In the genomic region with DNA sequence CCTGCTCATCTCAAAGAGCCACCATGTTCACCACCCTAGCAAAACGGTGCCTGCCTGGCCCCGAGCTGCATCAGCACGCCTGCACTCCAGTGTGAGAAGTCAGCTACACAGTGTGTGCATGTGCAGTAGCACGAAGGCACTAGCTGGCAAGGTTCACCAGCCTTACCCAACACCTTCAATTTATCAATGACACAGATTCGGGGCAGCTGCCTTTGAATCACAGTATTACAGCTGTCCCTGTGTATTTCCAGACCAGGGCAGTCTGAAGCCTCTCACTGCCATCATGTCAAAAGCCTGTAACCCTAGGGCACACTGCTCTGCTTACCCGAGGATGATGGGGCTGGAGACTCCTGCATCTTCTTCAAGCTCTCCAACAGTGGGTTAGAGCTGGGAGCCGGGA, we compare ENCODE assay signal across 27 mouse cellular contexts. TPM values are rescaled to one million over a fixed set of nuclear protein-coding genes. Genes with fewer than 3 reads are reported as not detected.
DNase-seq lines count a peak whose midpoint lies in the region; ATAC-seq and TF ChIP-seq lines count a peak whose summit lies in the region.
"Had no signal": no experiment of that assay in that cellular context is flagged by ENCODE, and none has a peak within 500 bp of the region (broad histone marks: within the 10 kb centered on the region; RNA-seq: fewer than 3 reads in every experiment).

No protein-coding gene starts in this region.

- peak; percentile 41 for DNase-seq in adrenal gland, adult 2 months
- no peak for DNase-seq in adrenal gland, adult 18-20 months (ENCODE audit: low spot score in 2 of 2)
- DNase-seq in limb, embryonic 10.5 days (ENCODE audit: low spot score) = no peak
- no peak for DNase-seq in liver, postnatal 0 days
- peak; percentile 54 for DNase-seq in midbrain, embryonic 11.5 days (ENCODE audit: low spot score, missing footprints)
- DNase-seq in midbrain, embryonic 10.5 days (ENCODE audit: low spot score) = no peak
- DNase-seq: adrenal gland, adult 8-10 months; adrenal gland, postnatal 10 days; adrenal gland, postnatal 14 days; adrenal gland, postnatal 25 days; B cell, adult 2 months; cerebellum, adult 11 months; cerebellum, adult 11-12 months; cerebellum, adult 18-20 months; cerebellum, adult 2 months had no signal

- H3K36me3 ChIP-seq in limb, embryonic 15.5 days = peaks cover 96% of the 10 kb centered on the region
- peaks cover 99% of the 10 kb centered on the region for H3K36me3 ChIP-seq in limb, embryonic 10.5 days
- peaks cover 98% of the 10 kb centered on the region for H3K36me3 ChIP-seq in liver, embryonic 12.5 days
- H3K36me3 ChIP-seq in liver, postnatal 0 days (replicated peaks; ENCODE audit: insufficient read depth, low read length) = peaks cover 92% of the 10 kb centered on the region
- H3K36me3 ChIP-seq in midbrain, embryonic 11.5 days (ENCODE audit: control insufficient read depth, insufficient read depth, low read length) = peaks cover 50% of the 10 kb centered on the region
- peaks cover 100% of the 10 kb centered on the region for H3K36me3 ChIP-seq in midbrain, embryonic 10.5 days

- H3K27me3 ChIP-seq in limb, embryonic 15.5 days = no peaks in the 10 kb centered on the region
- H3K27me3 ChIP-seq in limb, embryonic 10.5 days (ENCODE audit: low read depth, poor library complexity, severe bottlenecking) = no peaks in the 10 kb centered on the region
- no peaks in the 10 kb centered on the region for H3K27me3 ChIP-seq in liver, embryonic 12.5 days (replicated peaks)
- H3K27me3 ChIP-seq in liver, postnatal 0 days (ENCODE audit: insufficient read depth, low read length) = no peaks in the 10 kb centered on the region
- H3K27me3 ChIP-seq in midbrain, embryonic 11.5 days (ENCODE audit: control insufficient read depth, insufficient read depth, low read length) = no peaks in the 10 kb centered on the region
- no peaks in the 10 kb centered on the region for H3K27me3 ChIP-seq in midbrain, embryonic 10.5 days (ENCODE audit: low read depth, poor library complexity, severe bottlenecking)
- H3K27me3 ChIP-seq: CH12.LX, Patski had no signal

- H3K9ac ChIP-seq in limb, embryonic 15.5 days = no peak overlapping the region
- H3K9ac ChIP-seq in liver, embryonic 12.5 days = no peak overlapping the region
- no peak overlapping the region for H3K9ac ChIP-seq in liver, postnatal 0 days (replicated peaks)
- H3K9ac ChIP-seq in midbrain, embryonic 11.5 days (ENCODE audit: low read length) = no peak overlapping the region

- TF ChIP-seq EP300 in liver, postnatal 0 days (IDR thresholded peaks at IDR 0.05; ENCODE audit: low read depth) = no peak

- no peak overlapping the region for H3K4me3 ChIP-seq in limb, embryonic 15.5 days
- no peak overlapping the region for H3K4me3 ChIP-seq in limb, embryonic 10.5 days
- H3K4me3 ChIP-seq in liver, embryonic 12.5 days = no peak overlapping the region
- H3K4me3 ChIP-seq in liver, postnatal 0 days (ENCODE audit: low read depth, low read length) = no peak overlapping the region
- H3K4me3 ChIP-seq in midbrain, embryonic 11.5 days (ENCODE audit: low read depth, low read length) = no peak overlapping the region
- no peak overlapping the region for H3K4me3 ChIP-seq in midbrain, embryonic 10.5 days

- 0 out of 2 replicates have a peak, but pooled peaks have one; percentile 22 for ATAC-seq in limb, embryonic 15.5 days (ENCODE audit: insufficient number of reproducible peaks, low FRiP score, low TSS enrichment, low read depth)
- peak; percentile 41; the same call in 1 of the 2 replicates for ATAC-seq in liver, embryonic 12.5 days
- no peak for ATAC-seq in liver, postnatal 0 days
- ATAC-seq in midbrain, embryonic 11.5 days (ENCODE audit: low FRiP score) = no peak
- ATAC-seq: activated CD4-positive, CD25-positive, alpha-beta regulatory T cell, adult 4 months; CD4-positive, CD25-positive, alpha-beta regulatory T cell, adult 4 months; Patski had no signal

- TF ChIP-seq CTCF in liver, postnatal 0 days (IDR thresholded peaks at IDR 0.05; ENCODE audit: low read depth) = no peak

- 90% methylated on average over 7 of the region's 7 CpGs for WGBS in limb, embryonic 15.5 days
- WGBS in limb, embryonic 10.5 days = 89% methylated on average over 7 of the region's 7 CpGs
- WGBS in liver, embryonic 12.5 days (ENCODE audit: insufficient replicate concordance) = 81% methylated on average over 7 of the region's 7 CpGs
- WGBS in liver, postnatal 0 days (ENCODE audit: insufficient replicate concordance) = 86% methylated on average over 7 of the region's 7 CpGs
- 90% methylated on average over 7 of the region's 7 CpGs for WGBS in midbrain, embryonic 11.5 days
- WGBS in midbrain, embryonic 10.5 days = 94% methylated on average over 7 of the region's 7 CpGs

- H3K9me3 ChIP-seq in limb, embryonic 15.5 days = no peaks in the 10 kb centered on the region
- H3K9me3 ChIP-seq in limb, embryonic 10.5 days (replicated peaks) = no peaks in the 10 kb centered on the region
- H3K9me3 ChIP-seq in liver, embryonic 12.5 days (replicated peaks) = no peaks in the 10 kb centered on the region
- no peaks in the 10 kb centered on the region for H3K9me3 ChIP-seq in liver, postnatal 0 days (ENCODE audit: low read length)
- no peaks in the 10 kb centered on the region for H3K9me3 ChIP-seq in midbrain, embryonic 11.5 days (ENCODE audit: control insufficient read depth, low read length)
- H3K9me3 ChIP-seq in midbrain, embryonic 10.5 days (replicated peaks) = no peaks in the 10 kb centered on the region
- H3K9me3 ChIP-seq: G1E had no signal

- H3K27ac ChIP-seq in limb, embryonic 15.5 days = no peak overlapping the region
- H3K27ac ChIP-seq in limb, embryonic 10.5 days = no peak overlapping the region
- H3K27ac ChIP-seq in liver, embryonic 12.5 days = no peak overlapping the region
- H3K27ac ChIP-seq in liver, postnatal 0 days (ENCODE audit: low read depth) = no peak overlapping the region
- no peak overlapping the region for H3K27ac ChIP-seq in midbrain, embryonic 11.5 days (ENCODE audit: low read depth, low read length)
- no peak overlapping the region for H3K27ac ChIP-seq in midbrain, embryonic 10.5 days (replicated peaks)

- no peaks in the 10 kb centered on the region for H3K4me1 ChIP-seq in limb, embryonic 15.5 days
- no peaks in the 10 kb centered on the region for H3K4me1 ChIP-seq in limb, embryonic 10.5 days
- H3K4me1 ChIP-seq in liver, embryonic 12.5 days = no peaks in the 10 kb centered on the region
- H3K4me1 ChIP-seq in liver, postnatal 0 days (ENCODE audit: insufficient read depth) = no peaks in the 10 kb centered on the region
- no peaks in the 10 kb centered on the region for H3K4me1 ChIP-seq in midbrain, embryonic 11.5 days (ENCODE audit: control insufficient read depth, insufficient read depth, low read length)
- H3K4me1 ChIP-seq in midbrain, embryonic 10.5 days = no peaks in the 10 kb centered on the region

- no peak overlapping the region for H3K4me2 ChIP-seq in limb, embryonic 15.5 days
- H3K4me2 ChIP-seq in liver, embryonic 12.5 days = no peak overlapping the region
- H3K4me2 ChIP-seq in liver, postnatal 0 days (ENCODE audit: low read depth, low read length) = no peak overlapping the region
- H3K4me2 ChIP-seq in midbrain, embryonic 11.5 days = no peak overlapping the region

RNA-seq across cellular contexts. Expression of a gene that starts 11.6 kb away (rescaled TPM):
- 10 to 100 TPM; 18.7 to 23.3 TPM for total RNA-seq in adrenal gland, adult 2 months (2021)
- polyA plus RNA-seq in adrenal gland, adult 2 months (2012; rRNA removed) = 32.7 and 36.3 TPM in 2 replicates
- total RNA-seq in adrenal gland, adult 18-20 months (2021) = 10 to 100 TPM; 22.2 to 23.3 TPM
- polyA plus RNA-seq in limb, embryonic 15.5 days (2015; fragmentation: Nextera tagmentation; extraction: Ambion mirVana) = 9.5 and 10.9 TPM in 2 replicates
- polyA plus RNA-seq in limb, embryonic 10.5 days (2016; fragmentation: Nextera tagmentation; extraction: Ambion mirVana) = 23.0 and 23.4 TPM in 2 replicates
- polyA plus RNA-seq in liver, embryonic 12.5 days (2016; fragmentation: Nextera tagmentation; extraction: Ambion mirVana) = 12.2 and 13.8 TPM in 2 replicates
- polyA plus RNA-seq in liver, postnatal 0 days (2015; fragmentation: Nextera tagmentation; extraction: Ambion mirVana) = 3.2 and 3.5 TPM in 2 replicates
- polyA plus RNA-seq in midbrain, embryonic 11.5 days (2014; fragmentation: Nextera tagmentation; extraction: Ambion mirVana) = 14.4 and 17.2 TPM in 2 replicates
- polyA plus RNA-seq in midbrain, embryonic 10.5 days (2016; fragmentation: Nextera tagmentation; extraction: Ambion mirVana) = 17.4 and 17.7 TPM in 2 replicates

RNA-seq across cellular contexts. Expression of a gene that starts 13.0 kb away (rescaled TPM):
- 10 to 100 TPM; 16.8 to 23.0 TPM for total RNA-seq in adrenal gland, adult 2 months (2021)
- polyA plus RNA-seq in adrenal gland, adult 2 months (2012; rRNA removed) = 34.1 and 35.0 TPM in 2 replicates
- 10 to 100 TPM; 22.0 to 23.7 TPM for total RNA-seq in adrenal gland, adult 18-20 months (2021)
- 35.7 and 37.3 TPM in 2 replicates for polyA plus RNA-seq in limb, embryonic 15.5 days (2015; fragmentation: Nextera tagmentation; extraction: Ambion mirVana)
- 53.2 and 58.5 TPM in 2 replicates for polyA plus RNA-seq in limb, embryonic 10.5 days (2016; fragmentation: Nextera tagmentation; extraction: Ambion mirVana)
- polyA plus RNA-seq in liver, embryonic 12.5 days (2016; fragmentation: Nextera tagmentation; extraction: Ambion mirVana) = 30.9 and 33.6 TPM in 2 replicates
- polyA plus RNA-seq in liver, postnatal 0 days (2015; fragmentation: Nextera tagmentation; extraction: Ambion mirVana) = 9.4 and 10.0 TPM in 2 replicates
- polyA plus RNA-seq in midbrain, embryonic 11.5 days (2014; fragmentation: Nextera tagmentation; extraction: Ambion mirVana) = 29.6 and 30.0 TPM in 2 replicates
- polyA plus RNA-seq in midbrain, embryonic 10.5 days (2016; fragmentation: Nextera tagmentation; extraction: Ambion mirVana) = 45.2 and 46.0 TPM in 2 replicates

RNA-seq across cellular contexts. Expression of a gene that starts 29.7 kb away (rescaled TPM):
- total RNA-seq in adrenal gland, adult 2 months (2021) = not detected
- 0.09 TPM in 1 of 2 replicates, not detected in the other for polyA plus RNA-seq in adrenal gland, adult 2 months (2012; rRNA removed)
- total RNA-seq in adrenal gland, adult 18-20 months (2021) = not detected
- polyA plus RNA-seq in limb, embryonic 15.5 days (2015; fragmentation: Nextera tagmentation; extraction: Ambion mirVana) = 0.24 TPM in 1 of 2 replicates, not detected in the other
- polyA plus RNA-seq in limb, embryonic 10.5 days (2016; fragmentation: Nextera tagmentation; extraction: Ambion mirVana) = not detected in 2 replicates
- not detected in 2 replicates for polyA plus RNA-seq in liver, embryonic 12.5 days (2016; fragmentation: Nextera tagmentation; extraction: Ambion mirVana)
- polyA plus RNA-seq in liver, postnatal 0 days (2015; fragmentation: Nextera tagmentation; extraction: Ambion mirVana) = not detected in 2 replicates
- not detected in 2 replicates for polyA plus RNA-seq in midbrain, embryonic 11.5 days (2014; fragmentation: Nextera tagmentation; extraction: Ambion mirVana)
- polyA plus RNA-seq in midbrain, embryonic 10.5 days (2016; fragmentation: Nextera tagmentation; extraction: Ambion mirVana) = not detected in 2 replicates
- total RNA-seq: adrenal gland, adult 8-10 months; adrenal gland, postnatal 10 days; adrenal gland, postnatal 14 days; adrenal gland, postnatal 25 days; adrenal gland, postnatal 36 days; CH12.LX; ES-E14; MEL had no signal
- polyA plus RNA-seq: brain, embryonic 14.5 days; C2C12; CD4-positive, CD25-positive, alpha-beta regulatory T cell, adult 4 months; G1E; Patski had no signal

RNA-seq across cellular contexts. Expression of a gene that starts 32.9 kb away (rescaled TPM):
- total RNA-seq in adrenal gland, adult 2 months (2021) = not detected
- 0.08 TPM in 1 of 2 replicates, not detected in the other for polyA plus RNA-seq in adrenal gland, adult 2 months (2012; rRNA removed)
- under 1 TPM in 1 of 2 experiments, not detected in 1; 0.33 TPM for total RNA-seq in adrenal gland, adult 18-20 months (2021)
- not detected in 2 replicates for polyA plus RNA-seq in limb, embryonic 15.5 days (2015; fragmentation: Nextera tagmentation; extraction: Ambion mirVana)
- polyA plus RNA-seq in limb, embryonic 10.5 days (2016; fragmentation: Nextera tagmentation; extraction: Ambion mirVana) = not detected in 2 replicates
- polyA plus RNA-seq in liver, embryonic 12.5 days (2016; fragmentation: Nextera tagmentation; extraction: Ambion mirVana) = 0.13 and 0.26 TPM in 2 replicates
- polyA plus RNA-seq in liver, postnatal 0 days (2015; fragmentation: Nextera tagmentation; extraction: Ambion mirVana) = not detected in 2 replicates
- polyA plus RNA-seq in midbrain, embryonic 11.5 days (2014; fragmentation: Nextera tagmentation; extraction: Ambion mirVana) = 0.12 TPM in 1 of 2 replicates, not detected in the other
- 0.11 TPM in 1 of 2 replicates, not detected in the other for polyA plus RNA-seq in midbrain, embryonic 10.5 days (2016; fragmentation: Nextera tagmentation; extraction: Ambion mirVana)
- total RNA-seq: adrenal gland, postnatal 14 days; adrenal gland, postnatal 36 days; CH12.LX; G1E had no signal
- polyA plus RNA-seq: activated CD4-positive, CD25-positive, alpha-beta regulatory T cell, adult 4 months; C2C12; CD4-positive, CD25-positive, alpha-beta regulatory T cell, adult 4 months; cerebellum, adult 2 months; G1E; Patski had no signal

Comparison
In these comparisons a context has a peak if more than half of its experiments do, and no peak if none do; other contexts are left out.
1. DNase-seq: peak in adrenal gland, adult 2 months (single experiment) and midbrain, embryonic 11.5 days (single experiment); none in adrenal gland, adult 18-20 months (0 of 2), limb, embryonic 10.5 days (single experiment), liver, postnatal 0 days (single experiment) and midbrain, embryonic 10.5 days (single experiment).
2. ATAC-seq: peak in limb, embryonic 15.5 days (single experiment) and liver, embryonic 12.5 days (single experiment); none in liver, postnatal 0 days (single experiment) and midbrain, embryonic 11.5 days (single experiment).